Mouse (Mus musculus) adrenal gland (tissue): Measurements from ENCODE around the gene Mt2.

ENCODE experiments used
- intact Hi-C: fragments of 180-260 bp; cut with DNase I; formaldehyde crosslinking; loops from one replicate; pipeline ENCODE4 v1.15.1; 2025

Gene Mt2

GRCm38 (mm10) chr8:94194591-94195223 lies 22.2 kb downstream of the Mt2 start:
- intact Hi-C loops: loop anchor here (5.0 to 10.0 kb wide), 3 partner anchors 87 to 600 kb away; partner anchors contain the start of genes Nudt21 and Ogfod1

DNA sequence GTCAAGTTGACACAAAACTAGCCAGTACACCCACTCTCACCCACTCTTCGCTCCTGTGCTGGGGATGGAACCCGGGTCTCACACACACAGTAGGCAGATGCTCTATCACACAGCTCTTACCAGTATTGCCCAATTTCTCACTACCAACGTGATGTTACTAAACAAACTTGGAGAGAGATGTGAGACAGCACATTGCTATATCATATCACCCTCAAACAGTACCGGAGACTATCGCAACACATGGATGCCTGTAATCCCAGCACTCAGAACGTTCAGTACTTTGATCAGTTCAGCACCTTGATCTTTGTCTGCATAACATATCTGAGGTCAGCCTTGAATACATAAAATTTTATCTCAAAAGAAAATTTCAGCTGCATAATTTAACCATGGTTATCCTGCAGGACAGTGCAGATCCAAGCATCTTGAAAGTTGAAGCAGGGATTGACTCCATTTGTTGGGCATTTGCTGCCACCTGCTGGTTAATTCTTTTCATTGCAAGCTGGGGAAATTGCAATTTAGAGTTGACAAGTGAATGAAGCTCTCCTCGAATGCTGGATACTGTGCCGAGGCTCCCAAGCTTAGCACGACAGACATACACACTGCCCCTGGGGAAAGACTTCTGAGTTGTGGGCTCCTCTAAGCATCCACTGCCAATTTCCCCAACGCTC lies 26.9 kb downstream of the Mt2 start:
- intact Hi-C loops: loop anchor here (2.0 to 10.0 kb wide), 3 partner anchors 33 to 605 kb away; partner anchors contain the start of genes Nudt21 and Ogfod1

GRCm38 (mm10) chr8:94204043-94204442 lies 31.6 kb downstream of the Mt2 start:
- intact Hi-C loops: no loop called here

DNA sequence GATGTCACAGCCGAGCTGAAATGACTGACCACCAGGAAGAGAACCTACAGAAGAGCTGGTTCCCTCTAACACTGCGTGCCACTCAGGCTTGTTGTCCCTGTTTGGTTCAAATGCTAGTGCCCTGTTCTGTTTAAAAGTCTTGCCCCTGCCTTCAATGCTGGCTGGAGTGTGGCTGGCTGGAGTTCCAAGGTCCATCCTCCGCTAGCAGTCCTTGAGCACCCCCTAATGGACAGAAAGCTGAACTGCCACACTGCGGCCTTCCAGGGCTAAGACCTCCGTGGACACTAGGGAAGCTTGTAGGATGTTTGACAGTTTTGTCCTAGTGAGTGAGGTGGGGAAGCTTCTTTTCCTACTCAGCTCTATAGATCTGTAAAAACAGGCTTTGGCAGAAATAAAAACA lies 33.3 kb downstream of the Mt2 start:
- intact Hi-C loops: no loop called here

- intact Hi-C loops: no loop called here
These were observed 33.8 kb downstream of the Mt2 start for GRCm38 (mm10) chr8:94206256-94206655.

GRCm38 (mm10) chr8:94207491-94207890 lies 35.0 kb downstream of the Mt2 start:
- intact Hi-C loops: no loop called here

GRCm38 (mm10) chr8:94209639-94210038 lies 37.2 kb downstream of the Mt2 start:
- intact Hi-C loops: no loop called here

GRCm38 (mm10) chr8:94210225-94210624 lies 37.8 kb downstream of the Mt2 start:
- intact Hi-C loops: no loop called here

GRCm38 (mm10) chr8:94213819-94214218 lies 41.4 kb downstream of the Mt2 start:
- intact Hi-C loops: no loop called here

GRCm38 (mm10) chr8:94214252-94215173 lies 42.0 kb downstream of the Mt2 start, which contains the start of gene Nup93:
Nup93 (plus strand) TSS chr8:94214564.
- intact Hi-C loops: no loop called here
